Mouse (Mus musculus) intestine, postnatal 0 days (tissue): ENCODE data around the gene Slc25a13. TPM values are rescaled to one million over a fixed set of nuclear protein-coding genes. Genes with fewer than 3 reads are reported as not detected.

Source experiments
- ATAC-seq: fragments of 200-750 bp; cut with Nextera tagmentation; 2 replicates; pipeline ENCODE4 v1.8.0; 2017; ENCODE audit warnings: mild to moderate bottlenecking, moderate TSS enrichment, moderate library complexity
- H3K27ac ChIP-seq: fragments of 300-500 bp; sonication (generic); 2 replicates; pipeline ENCODE4 v1.5.1; 2014; ENCODE audit warnings: mild to moderate bottlenecking, low read depth, low read length, moderate library complexity
- H3K27me3 ChIP-seq: fragments of 300-500 bp; sonication (generic); replicated peaks from 2 replicates; pipeline ENCODE4 v1.6.1; 2014; ENCODE audit warnings: low read length, mixed read lengths; ENCODE audit not compliant: control insufficient read depth, insufficient read depth
- H3K36me3 ChIP-seq: fragments of 300-500 bp; sonication (generic); 2 replicates; pipeline ENCODE4 v1.6.1; 2014; ENCODE audit warnings: mild to moderate bottlenecking, moderate library complexity; ENCODE audit not compliant: control insufficient read depth, insufficient read depth
- H3K4me1 ChIP-seq: fragments of 300-500 bp; sonication (generic); replicated peaks from 2 replicates; pipeline ENCODE4 v1.6.1; 2014; ENCODE audit warnings: antibody characterized with exemption, low read length, mixed read lengths; ENCODE audit not compliant: control insufficient read depth, insufficient read depth
- H3K4me2 ChIP-seq: fragments of 300-500 bp; sonication (generic); replicated peaks from 2 replicates; pipeline ENCODE4 v1.6.1; 2014; ENCODE audit warnings: low read depth, mild to moderate bottlenecking, moderate library complexity
- H3K4me3 ChIP-seq: fragments of 300-500 bp; sonication (generic); 2 replicates; pipeline ENCODE4 v1.5.1; 2014; ENCODE audit warnings: low read depth, low read length
- H3K9ac ChIP-seq: fragments of 300-500 bp; sonication (generic); 2 replicates; pipeline ENCODE4 v1.6.1; 2014; ENCODE audit warnings: mild to moderate bottlenecking, low read depth, low read length
- H3K9me3 ChIP-seq: fragments of 300-500 bp; sonication (generic); 2 replicates; pipeline ENCODE4 v1.6.1; 2016; ENCODE audit warnings: mixed run types; ENCODE audit not compliant: control insufficient read depth
- CTCF ChIP-seq: sonication (generic); IDR thresholded peaks from 2 replicates; pipeline ENCODE4 v1.5.1; 2016; ENCODE audit warnings: low read depth, mild to moderate bottlenecking, control low read depth, antibody characterized with exemption, moderate library complexity
- WGBS: fragments of 180-500 bp; shearing (Covaris S2); extraction: QIAGEN DNeasy Blood & Tissue Kit; methylation state at CpG from one replicate; pipeline ENCODE4 v1.1.7; 2014; 5-methylcytosine and 5-hydroxymethylcytosine counted together
- polyA plus RNA-seq: library from polyadenylated mRNA; unstranded; fragments of >200 nt; fragmentation: Nextera tagmentation; extraction: Ambion mirVana; gene quantifications from 2 replicates; pipeline ENCODE4 v1.2.1, GENCODE M21; 2015

Gene Slc25a13
- polyA plus RNA-seq, 1 experiment from 2014 or later: 32.3 TPM

DNA sequence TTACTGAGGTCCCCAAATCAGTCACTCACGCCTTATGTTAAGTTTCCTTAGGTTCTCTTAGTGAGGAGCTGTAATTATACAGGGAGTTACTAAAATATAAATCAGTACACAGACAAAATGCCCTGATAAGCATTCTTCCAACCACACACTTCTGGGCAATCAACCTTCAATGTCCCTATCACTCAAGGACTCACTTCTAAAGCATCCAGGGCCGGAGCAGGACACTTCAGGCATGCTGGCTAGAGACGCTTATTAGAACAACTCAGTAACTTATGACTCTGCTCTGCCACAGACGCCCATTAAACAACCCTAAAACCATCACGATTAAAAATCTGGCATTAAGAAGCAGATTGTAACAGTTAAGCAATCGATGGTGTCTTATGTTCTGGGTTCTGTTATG, 19.6 kb downstream of the Slc25a13 start:
- WGBS: 81% methylated on average over 6 of the region's 6 CpGs
- Histone ChIP-seq H3K9ac (no peak overlapping the region), H3K9me3 (no peaks in the 10 kb centered on the region), H3K4me1 (no peaks in the 10 kb centered on the region), H3K27ac (no peak overlapping the region), H3K4me2 (no peak overlapping the region), H3K27me3 (no peaks in the 10 kb centered on the region), H3K36me3 (no peaks in the 10 kb centered on the region), H3K4me3 (no peak overlapping the region)
- ATAC-seq: no peak
- TF ChIP-seq CTCF: no peak

DNA sequence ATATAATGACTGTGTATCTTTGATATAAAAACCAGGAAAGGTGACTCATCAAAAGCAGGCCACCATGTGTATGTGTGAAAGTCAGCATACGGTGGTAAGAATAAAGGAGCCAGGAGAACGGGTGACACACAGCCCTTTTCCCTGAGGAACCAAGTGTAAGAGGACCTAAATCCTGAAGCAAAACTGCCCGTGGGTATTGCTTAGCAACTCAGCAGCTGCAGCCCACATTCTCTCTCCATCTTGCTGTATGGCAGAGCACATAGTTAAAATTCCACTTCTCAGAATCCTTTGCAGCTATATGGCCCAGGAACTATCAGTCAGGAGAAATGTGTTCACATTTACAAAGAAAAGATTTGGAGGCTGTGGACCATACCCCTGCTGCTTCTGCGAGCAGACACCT, 20.4 kb downstream of the Slc25a13 start:
- Histone ChIP-seq H3K27me3 (no peaks in the 10 kb centered on the region), H3K4me2 (no peak overlapping the region), H3K4me1 (no peaks in the 10 kb centered on the region), H3K9ac (no peak overlapping the region), H3K9me3 (no peaks in the 10 kb centered on the region), H3K4me3 (no peak overlapping the region), H3K27ac (no peak overlapping the region), H3K36me3 (no peaks in the 10 kb centered on the region)
- 80% methylated on average over 4 of the region's 4 CpGs for WGBS
- no peak for TF ChIP-seq CTCF
- no peak for ATAC-seq

DNA sequence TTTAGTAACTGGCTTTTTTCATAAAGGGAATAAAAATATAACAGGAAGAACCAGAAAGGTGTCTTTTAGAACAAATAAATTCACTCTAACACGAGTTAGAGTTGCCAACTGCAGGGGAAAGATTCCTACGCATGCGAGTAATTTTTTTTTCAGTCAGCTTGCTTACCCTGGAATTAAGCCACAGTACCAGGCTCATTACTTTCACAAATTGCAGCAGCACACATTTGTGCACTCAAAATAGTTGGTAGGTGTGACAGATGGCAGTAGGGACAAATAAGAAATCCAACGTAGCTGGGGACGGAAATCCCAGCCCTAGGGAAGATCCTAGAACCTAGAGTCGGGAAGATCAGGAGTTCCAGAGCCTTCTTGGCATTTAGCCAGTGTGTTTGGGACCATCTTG, 22.1 kb downstream of the Slc25a13 start:
- Histone ChIP-seq H3K36me3 (no peaks in the 10 kb centered on the region), H3K4me1 (no peaks in the 10 kb centered on the region), H3K4me3 (no peak overlapping the region), H3K4me2 (no peak overlapping the region), H3K9ac (no peak overlapping the region), H3K27me3 (no peaks in the 10 kb centered on the region), H3K27ac (no peak overlapping the region), H3K9me3 (no peaks in the 10 kb centered on the region)
- no peak for TF ChIP-seq CTCF
- ATAC-seq: no peak
- WGBS: 83% methylated on average over 6 of the region's 6 CpGs

DNA sequence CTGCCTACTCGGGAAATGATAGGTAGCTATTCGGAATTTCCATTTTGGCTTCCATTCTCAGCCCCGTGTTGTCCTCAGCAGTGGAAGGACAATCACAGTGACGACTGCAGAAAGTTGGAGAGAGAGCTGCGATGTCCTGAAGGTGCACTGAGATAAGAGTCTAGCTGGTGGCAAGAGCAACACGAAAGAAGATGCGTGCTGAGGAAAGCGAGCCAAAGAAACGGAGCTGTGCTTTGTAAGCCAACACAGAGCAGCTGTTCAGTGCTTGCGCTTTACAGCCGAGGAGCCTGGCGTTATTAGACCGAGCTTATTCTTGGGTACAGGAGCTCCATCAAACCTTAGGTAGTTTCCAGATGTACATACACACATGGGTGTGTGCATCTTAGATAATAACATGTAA, 23.1 kb downstream of the Slc25a13 start:
- Histone ChIP-seq H3K9me3 (no peaks in the 10 kb centered on the region), H3K4me3 (no peak overlapping the region), H3K9ac (no peak overlapping the region), H3K27me3 (no peaks in the 10 kb centered on the region), H3K4me2 (no peak overlapping the region), H3K36me3 (no peaks in the 10 kb centered on the region), H3K27ac (no peak overlapping the region), H3K4me1 (no peaks in the 10 kb centered on the region)
- no peak for TF ChIP-seq CTCF
- 88% methylated on average over 13 of the region's 13 CpGs for WGBS
- ATAC-seq: no peak

DNA sequence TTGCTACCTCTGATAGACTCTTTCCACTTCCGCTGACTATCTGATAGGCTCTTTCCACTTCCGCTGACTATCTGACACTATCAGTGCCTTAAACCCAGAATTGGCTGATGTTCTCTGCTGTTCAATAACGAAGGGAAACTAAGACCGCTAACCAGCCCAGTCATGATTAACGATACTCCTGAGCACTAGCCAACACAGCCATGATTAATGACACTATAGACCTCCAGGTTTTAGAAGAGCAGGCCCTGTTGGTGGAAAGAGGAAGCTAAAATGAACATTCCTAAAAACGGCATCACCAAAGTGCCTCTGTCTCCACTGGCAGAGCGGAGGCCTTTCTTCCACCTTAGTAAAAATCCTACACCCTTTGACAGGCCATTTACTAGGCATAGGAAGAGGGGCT, 24.6 kb downstream of the Slc25a13 start:
- no peak overlapping the region for H3K27ac ChIP-seq
- H3K36me3 ChIP-seq: no peaks in the 10 kb centered on the region
- H3K4me2 ChIP-seq: no peak overlapping the region
- WGBS: 70% methylated on average over 7 of the region's 7 CpGs
- no peaks in the 10 kb centered on the region for H3K27me3 ChIP-seq
- no peak for TF ChIP-seq CTCF
- H3K4me3 ChIP-seq: no peak overlapping the region
- no peak for ATAC-seq
- H3K9me3 ChIP-seq: no peaks in the 10 kb centered on the region
- no peaks in the 10 kb centered on the region for H3K4me1 ChIP-seq
- H3K9ac ChIP-seq: no peak overlapping the region

DNA sequence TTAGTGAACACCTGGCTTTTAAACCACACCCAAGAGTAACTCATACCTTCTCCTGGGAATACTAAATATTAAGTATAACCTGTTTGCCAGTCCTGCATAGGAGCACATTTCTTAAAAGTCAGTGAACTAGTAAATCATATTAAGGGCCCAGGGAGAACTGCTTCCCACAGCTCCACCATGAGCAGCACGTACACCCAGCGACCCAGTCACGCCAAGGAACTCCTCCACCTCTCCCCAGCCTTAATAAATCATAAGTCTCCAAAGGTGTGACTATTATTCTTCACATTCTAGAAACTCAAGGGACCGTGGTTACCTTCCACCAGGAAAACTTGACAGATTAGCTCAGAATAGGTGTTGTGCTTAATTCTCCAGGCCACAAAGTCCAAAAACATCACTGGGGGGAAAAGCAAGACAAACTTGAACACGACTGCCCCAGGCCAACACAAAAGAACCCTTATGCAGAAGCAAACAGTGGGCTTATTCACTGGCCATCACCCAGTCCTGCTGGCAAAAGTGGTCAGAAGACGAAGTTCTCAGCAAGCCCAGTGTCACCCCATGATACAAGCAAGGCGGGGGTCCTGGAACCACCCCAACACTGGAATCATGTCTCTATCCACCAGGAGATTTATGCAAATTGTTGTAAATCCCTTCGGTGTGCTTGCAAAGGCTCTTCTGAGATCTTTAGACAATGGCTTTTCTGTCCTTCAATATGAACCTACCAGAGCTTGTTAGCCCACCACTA, 25.2 kb downstream of the Slc25a13 start:
- 82% methylated on average over 8 of the region's 8 CpGs for WGBS
- Histone ChIP-seq H3K9me3 (no peaks in the 10 kb centered on the region), H3K9ac (no peak overlapping the region), H3K4me1 (no peaks in the 10 kb centered on the region), H3K27me3 (no peaks in the 10 kb centered on the region), H3K27ac (no peak overlapping the region), H3K4me3 (no peak overlapping the region), H3K4me2 (no peak overlapping the region), H3K36me3 (no peaks in the 10 kb centered on the region)
- TF ChIP-seq CTCF: no peak
- no peak for ATAC-seq

DNA sequence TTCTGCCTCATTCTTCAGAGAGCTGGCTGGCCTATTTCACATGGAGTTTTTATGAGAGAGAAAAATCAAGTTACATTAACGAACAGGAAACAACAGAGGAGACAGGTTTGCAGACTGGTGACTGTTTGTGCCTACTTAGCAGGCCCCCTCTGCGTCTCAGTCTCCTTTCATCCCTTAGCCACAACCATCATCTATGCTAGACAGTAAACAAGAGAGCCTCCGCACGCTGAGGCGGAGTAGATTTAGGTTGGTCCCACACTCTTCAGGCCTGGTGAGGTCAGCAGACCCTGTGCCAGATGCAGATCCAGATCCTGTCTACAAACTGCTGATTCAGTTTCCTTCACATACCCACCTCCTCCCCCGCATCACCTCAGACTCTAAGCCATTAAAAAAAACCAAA, 28.0 kb downstream of the Slc25a13 start:
- no peak overlapping the region for H3K9ac ChIP-seq
- ATAC-seq: no peak
- no peaks in the 10 kb centered on the region for H3K27me3 ChIP-seq
- H3K27ac ChIP-seq: no peak overlapping the region
- no peak overlapping the region for H3K4me2 ChIP-seq
- WGBS: 74% methylated on average over 6 of the region's 6 CpGs
- no peaks in the 10 kb centered on the region; the same call in 1 of the 2 replicates for H3K4me1 ChIP-seq
- H3K4me3 ChIP-seq: no peak overlapping the region
- TF ChIP-seq CTCF: no peak
- H3K36me3 ChIP-seq: no peaks in the 10 kb centered on the region
- no peaks in the 10 kb centered on the region for H3K9me3 ChIP-seq
